Mouse (Mus musculus) A20 (cell line): ENCODE measurements around the gene Tulp3.
A peak's percentile ranks its signal among the peaks of the same experiment; 100 is the strongest.

Experiments
- DNase-seq: peaks from one replicate; pipeline ENCODE4 v3.0.0-alpha.2; 2011; ENCODE audit warnings: low read depth, low spot score

Tulp3 gene

GRCm38 (mm10) chr6:128296750-128297393 is 58.8 kb downstream of the Tulp3 start:
- DNase-seq, result no peak

DNA sequence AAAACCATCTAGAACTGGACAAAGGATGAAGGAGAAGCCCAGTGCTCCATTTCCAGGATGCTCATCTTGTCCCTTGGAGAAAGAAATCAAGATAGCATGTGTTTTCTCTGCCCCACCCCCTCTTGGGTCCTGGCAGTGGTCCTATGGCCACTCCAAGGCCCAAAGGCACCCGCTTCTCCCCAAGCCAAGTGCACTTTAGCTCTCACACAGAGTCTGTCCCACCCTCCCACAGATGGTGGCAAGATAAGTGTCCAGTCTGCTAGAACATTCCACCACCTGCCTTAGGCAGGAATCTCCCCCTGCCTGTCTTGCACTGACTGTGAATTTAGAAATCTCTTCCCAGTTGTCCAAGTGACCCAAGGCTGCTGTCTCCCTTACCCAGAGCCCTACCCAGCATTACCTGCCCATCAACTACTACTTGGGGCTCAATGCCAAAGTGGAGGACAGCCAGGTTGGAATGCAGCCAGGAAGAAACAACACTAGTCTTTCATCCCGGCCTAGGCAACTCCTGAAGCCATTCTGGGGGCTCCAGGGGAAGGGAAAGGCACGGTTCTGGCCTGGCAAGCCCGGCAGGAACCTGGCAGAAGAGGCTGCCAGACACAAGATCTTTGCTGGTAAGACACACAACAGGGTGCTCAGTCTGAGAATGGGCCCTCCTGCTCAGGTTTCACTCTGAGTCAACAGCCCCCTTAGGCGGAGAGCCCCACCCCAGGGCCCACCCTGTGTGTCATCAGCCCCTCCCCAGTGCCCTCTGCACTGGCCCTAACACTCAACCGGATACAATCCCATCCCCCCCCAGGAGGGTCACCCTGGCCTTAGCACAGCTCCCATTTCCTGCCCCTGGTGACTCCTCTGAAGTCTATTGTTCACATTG is 59.5 kb downstream of the Tulp3 start:
- DNase-seq, result no peak

DNA sequence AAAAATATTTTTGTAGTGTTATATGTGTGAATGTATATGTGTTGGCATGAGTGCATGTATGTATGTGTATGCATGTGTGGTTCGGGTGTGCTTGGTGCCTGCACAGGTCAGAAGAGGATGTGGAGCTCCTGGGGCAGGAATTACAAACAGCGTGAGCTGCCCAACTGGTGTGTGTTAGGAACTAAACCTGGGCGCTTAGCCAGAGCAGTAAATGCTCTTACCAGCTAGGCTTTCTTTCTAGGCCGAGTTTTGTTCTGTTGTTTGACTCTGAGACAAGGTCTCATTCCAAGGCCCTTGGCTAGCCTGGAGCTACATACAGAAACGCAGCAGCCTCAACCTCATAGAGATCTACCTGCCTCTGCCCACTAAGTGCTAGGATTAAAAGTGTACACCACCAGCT is 64.4 kb downstream of the Tulp3 start:
- no peak for DNase-seq

GRCm38 (mm10) chr6:128288681-128289080 is 67.0 kb downstream of the Tulp3 start:
- no peak for DNase-seq

DNA sequence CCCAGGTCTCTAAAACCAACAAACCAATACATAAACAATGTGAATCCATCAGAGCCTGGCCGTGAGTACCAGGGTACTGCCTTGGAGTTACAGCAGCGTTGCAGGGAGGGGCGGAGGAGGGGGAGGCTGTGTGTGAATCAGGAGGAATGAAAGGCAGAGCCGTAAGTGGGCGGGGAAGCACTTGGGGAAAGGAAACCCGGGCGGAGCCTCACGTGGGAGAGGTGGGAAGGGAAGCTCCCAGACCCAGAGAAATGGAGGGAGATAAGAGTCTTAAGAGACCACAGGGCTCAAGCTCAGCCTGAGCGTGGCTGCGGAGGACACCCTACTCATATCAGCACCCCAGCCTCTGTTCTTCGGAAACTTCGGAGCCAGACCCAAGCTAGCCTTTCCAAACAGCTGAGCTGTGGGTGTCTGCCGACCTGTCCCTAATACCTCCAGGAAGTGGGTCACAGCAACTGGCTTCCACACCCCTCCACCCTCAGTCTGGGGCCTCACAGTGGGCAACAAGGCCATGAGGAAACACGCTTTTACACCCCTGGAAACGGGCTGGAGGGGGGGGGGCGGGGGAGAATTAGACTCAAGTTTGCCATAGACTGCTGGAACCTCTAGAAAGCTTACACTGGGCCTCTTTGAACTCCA is 69.7 kb downstream of the Tulp3 start:
- no peak for DNase-seq

DNA sequence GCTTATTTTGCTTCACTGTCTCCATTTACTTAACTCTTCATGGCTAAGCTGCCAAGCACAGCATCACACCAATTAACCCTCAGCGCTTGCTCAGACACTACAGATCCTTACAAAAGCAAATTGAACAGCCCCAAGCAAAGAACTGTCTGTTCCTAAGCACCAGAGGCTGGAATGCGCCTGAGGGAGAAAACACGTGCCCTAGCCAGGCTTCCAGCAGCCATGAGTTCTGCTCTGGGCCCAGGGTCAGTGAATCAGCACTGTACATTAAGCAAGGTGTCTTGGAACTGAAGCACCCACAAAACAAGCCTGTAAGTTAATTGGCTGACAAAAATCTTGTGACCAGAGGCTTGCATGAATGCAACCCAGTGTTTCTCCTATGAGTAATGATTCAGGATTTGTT is 73.5 kb downstream of the Tulp3 start:
- no peak for DNase-seq

DNA sequence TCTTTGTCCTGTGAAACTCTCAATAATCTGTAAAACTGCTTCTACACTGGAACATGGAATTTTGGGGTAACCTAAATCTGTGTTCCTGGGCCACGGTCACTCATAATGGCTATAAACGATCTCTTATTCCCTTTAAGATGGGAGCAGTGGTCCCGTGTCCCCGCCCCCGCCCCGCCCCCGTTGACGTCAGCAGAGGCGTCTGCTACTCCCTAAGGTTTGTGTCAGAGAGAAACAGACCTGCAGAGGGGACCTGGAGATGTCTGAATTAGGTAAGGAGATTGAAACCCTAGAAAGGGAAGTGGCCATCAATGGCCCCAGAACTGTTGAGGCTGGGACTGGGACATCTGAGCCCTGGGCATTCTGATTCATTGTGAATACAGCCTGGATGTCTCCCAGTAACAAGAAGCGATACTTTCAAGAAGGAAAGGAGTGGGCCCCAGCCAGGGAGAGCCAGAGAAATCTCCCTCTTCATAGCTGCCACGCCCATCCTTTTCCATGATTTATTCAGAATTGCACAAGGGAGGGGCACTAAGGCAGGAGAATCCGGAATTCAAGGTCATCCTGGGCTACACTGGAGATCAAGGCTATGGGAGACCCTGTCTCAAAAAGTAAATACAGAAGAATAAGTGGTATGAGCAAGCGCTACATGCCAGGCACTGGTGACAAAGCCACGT is 75.0 kb downstream of the Tulp3 start:
- peak; percentile 12 for DNase-seq

DNA sequence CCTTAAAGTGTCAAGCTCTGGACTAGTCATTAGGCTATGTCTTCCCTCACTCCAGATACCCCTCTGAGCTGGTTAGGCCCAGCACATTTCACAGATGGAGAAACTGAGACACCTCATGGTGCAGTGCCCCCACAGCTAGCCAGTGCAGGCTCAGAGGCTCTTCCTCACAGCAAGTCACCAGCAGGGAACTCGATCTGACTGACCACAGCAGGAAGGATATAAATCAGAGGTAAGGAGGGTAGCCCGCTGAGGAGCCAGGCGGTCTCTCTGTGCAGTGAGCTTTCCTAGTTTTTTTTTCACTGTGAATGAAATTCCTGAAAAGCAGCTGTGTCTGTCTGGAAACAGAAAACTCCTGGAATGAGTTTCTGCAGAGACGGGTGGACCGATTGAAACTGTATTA is 76.0 kb downstream of the Tulp3 start:
- DNase-seq, result no peak

DNA sequence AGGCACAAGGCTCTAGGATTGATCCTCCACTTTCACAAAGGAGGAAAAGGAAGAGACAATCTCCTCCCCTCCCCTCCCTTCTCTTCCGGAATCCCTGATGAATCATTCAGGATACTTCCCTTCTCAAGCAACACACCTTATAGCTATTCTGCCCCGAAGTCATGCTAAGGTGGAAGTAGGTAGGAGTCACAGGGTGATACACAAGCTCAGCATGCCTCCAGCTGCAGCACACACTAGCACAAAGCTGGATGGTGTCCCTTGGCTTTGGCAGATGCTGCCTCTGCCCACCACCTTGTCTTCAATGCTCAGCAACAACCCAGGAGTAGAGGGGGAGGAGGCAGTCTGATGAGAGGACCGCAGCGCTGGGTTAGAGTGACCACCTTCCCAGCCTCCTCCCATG is 76.6 kb downstream of the Tulp3 start:
- no peak for DNase-seq

DNA sequence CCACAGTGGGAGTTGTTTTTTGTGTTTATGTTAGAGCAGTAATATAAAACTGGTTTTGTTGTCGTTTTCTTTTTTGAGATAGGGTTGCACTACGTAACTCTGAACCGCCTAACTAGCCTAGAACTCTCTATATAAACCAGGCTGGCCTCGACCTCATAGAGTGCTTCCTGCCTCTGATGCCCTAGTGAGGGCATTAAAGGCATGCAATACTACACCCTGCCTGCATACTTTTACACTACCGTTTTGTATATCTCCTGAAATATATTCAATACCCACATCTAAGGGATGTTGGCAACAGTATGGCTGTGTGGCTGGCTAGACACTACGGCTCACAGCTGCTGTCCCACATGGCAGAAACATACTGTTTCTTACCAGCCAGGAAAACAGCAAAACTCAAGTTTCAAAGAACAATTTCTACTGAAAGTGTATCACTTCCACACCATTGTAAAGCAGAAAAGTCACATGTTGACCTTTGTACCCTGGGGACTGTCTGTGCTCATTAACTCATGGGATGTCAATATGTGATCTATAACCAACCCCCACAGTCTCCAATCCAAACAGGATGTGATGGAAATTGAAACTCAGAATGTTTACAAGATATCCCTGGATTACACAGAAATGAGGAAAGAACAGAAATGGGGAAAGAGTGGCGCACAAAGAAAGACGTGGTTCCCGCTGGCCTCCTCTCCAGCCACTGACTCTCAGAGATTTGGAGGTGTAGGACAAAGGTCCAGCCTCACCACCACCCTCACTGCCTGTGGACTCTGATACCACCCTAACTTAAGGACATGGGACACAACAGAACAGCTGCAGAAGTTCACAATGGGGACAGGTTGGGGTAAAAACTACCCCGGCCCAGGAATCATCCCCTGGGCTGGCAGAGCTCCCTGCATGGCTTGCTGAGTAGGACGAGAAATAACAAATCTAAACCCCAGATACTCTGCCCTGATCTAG is 78.2 kb downstream of the Tulp3 start:
- DNase-seq, result no peak

DNA sequence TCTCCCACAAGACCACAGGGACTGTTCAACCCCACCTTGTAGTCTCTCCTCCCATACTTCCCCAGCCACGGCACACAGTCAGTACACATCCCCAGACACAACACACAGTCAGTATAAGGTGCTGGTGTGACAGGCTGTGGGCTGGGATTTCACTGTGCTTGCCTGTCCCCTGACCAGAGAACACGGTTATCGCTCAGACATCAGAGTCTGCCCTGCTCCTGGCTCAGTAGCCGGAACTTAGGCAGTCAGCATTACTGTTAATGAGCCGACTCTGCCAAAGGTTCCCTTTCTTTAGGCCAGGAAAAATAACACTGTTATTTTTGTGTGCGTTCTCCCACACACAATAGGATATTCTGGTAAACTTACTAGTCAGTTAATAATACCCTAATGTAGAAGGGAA is 79.3 kb downstream of the Tulp3 start:
- no peak for DNase-seq

DNA sequence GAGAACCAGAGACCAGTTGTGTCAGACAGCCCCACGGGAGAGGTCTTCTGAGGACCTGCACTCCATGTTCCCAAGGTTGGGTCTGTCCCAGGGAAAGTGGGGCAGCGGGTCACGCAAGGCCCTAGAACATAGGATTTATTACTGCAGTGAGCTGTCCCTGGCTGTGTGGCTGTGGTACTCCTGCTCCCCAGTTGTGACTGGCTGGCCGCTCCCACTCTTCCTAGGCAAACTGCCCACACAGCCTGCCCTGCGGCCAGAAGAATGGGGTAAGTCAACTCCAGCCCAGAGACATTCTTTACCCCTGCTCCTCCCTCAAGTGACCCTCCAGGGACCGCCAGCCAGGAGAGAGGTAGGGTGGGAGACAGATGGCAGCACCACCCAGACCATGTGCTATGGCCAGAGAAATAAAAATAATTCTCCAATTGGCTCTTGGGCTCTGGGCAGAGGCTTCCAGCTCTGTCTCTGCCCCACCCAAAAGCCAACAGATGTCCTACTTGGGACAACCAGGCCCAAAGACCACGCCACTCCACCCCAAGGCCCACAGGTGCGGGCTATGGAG is 80.1 kb downstream of the Tulp3 start:
- DNase-seq, result no peak

DNA sequence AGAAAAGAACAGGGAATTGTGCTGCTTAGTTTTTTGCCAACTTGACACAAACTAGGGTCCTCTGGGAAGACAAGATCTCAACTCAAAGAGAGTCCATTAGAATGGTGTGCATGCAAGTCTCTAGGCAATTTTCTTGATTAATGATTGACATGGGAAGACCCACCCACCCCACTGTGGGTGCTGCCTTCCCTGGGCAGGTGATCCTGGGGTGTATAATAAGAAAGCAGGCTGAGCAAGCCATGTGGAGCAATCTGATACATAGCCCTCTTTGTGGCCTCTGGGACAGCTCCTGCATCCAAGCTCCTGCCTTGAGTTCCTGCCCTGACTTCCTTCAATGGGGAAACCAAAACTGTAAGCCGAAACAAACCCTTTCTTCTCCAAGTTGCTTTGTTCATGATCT is 82.1 kb downstream of the Tulp3 start:
- DNase-seq, result no peak

GRCm38 (mm10) chr6:128272754-128273153 is 82.9 kb downstream of the Tulp3 start:
- no peak for DNase-seq
